Mouse (Mus musculus): ENCODE data around the gene Rbpms2. TPM values are rescaled to one million over a fixed set of nuclear protein-coding genes. Genes with fewer than 3 reads are reported as not detected.
A peak's percentile ranks its signal among the peaks of the same experiment; 100 is the strongest.

Rbpms2 gene
- polyA plus RNA-seq, 1 experiment from 2014 or later, result 2.9 TPM

- WGBS, result 74% methylated on average over 3 of the region's 3 CpGs
Measured at GRCm38 (mm10) chr9:65657218-65657617, 27.8 kb downstream of the Rbpms2 start.

GRCm38 (mm10) chr9:65661029-65661428, 31.6 kb downstream of the Rbpms2 start:
- no peaks in the 10 kb centered on the region for H3K9me3 ChIP-seq (replicated peaks; ENCODE audit: control insufficient read depth, low read length, poor library complexity, severe bottlenecking)
- H3K4me1 ChIP-seq (ENCODE audit: control insufficient read depth, insufficient read depth, low read length), result no peaks in the 10 kb centered on the region
- WGBS, result 65% methylated on average over 5 of the region's 5 CpGs
- no peak overlapping the region for H3K4me3 ChIP-seq (ENCODE audit: low read depth, low read length)
- H3K27me3 ChIP-seq (ENCODE audit: control insufficient read depth, insufficient read depth, low read depth, low read length), result no peaks in the 10 kb centered on the region
- no peak for ATAC-seq
- H3K4me2 ChIP-seq (ENCODE audit: low read length), result no peak overlapping the region
- H3K9ac ChIP-seq (ENCODE audit: low read depth, low read length), result no peak overlapping the region
- H3K36me3 ChIP-seq (ENCODE audit: control insufficient read depth, insufficient read depth, low read length), result no peaks in the 10 kb centered on the region
- H3K27ac ChIP-seq (ENCODE audit: low read length), result no peak overlapping the region

More at GRCm38 (mm10) chr9:65657218-65657617, 27.8 kb downstream of the Rbpms2 start:
- H3K27ac ChIP-seq (ENCODE audit: low read length), result no peak overlapping the region
- no peaks in the 10 kb centered on the region for H3K9me3 ChIP-seq (replicated peaks; ENCODE audit: control insufficient read depth, low read length, poor library complexity, severe bottlenecking)
- H3K4me2 ChIP-seq (ENCODE audit: low read length), result no peak overlapping the region
- no peak overlapping the region for H3K9ac ChIP-seq (ENCODE audit: low read depth, low read length)
- no peaks in the 10 kb centered on the region for H3K36me3 ChIP-seq (ENCODE audit: control insufficient read depth, insufficient read depth, low read length)
- H3K4me1 ChIP-seq (ENCODE audit: control insufficient read depth, insufficient read depth, low read length), result no peaks in the 10 kb centered on the region
- H3K27me3 ChIP-seq (ENCODE audit: control insufficient read depth, insufficient read depth, low read depth, low read length), result no peaks in the 10 kb centered on the region
- ATAC-seq, result no peak
- no peak overlapping the region for H3K4me3 ChIP-seq (ENCODE audit: low read depth, low read length)

- no peaks in the 10 kb centered on the region for H3K27me3 ChIP-seq (ENCODE audit: control insufficient read depth, insufficient read depth, low read depth, low read length)
- 55% methylated on average over 1 of the region's 1 CpGs for WGBS
- H3K36me3 ChIP-seq (ENCODE audit: control insufficient read depth, insufficient read depth, low read length), result no peaks in the 10 kb centered on the region
Measured at GRCm38 (mm10) chr9:65661493-65661892, 32.0 kb downstream of the Rbpms2 start.

GRCm38 (mm10) chr9:65664163-65664562, 34.7 kb downstream of the Rbpms2 start:
- no peak for ATAC-seq
- Histone ChIP-seq H3K4me3 (ENCODE audit: low read depth, low read length) (no peak overlapping the region), H3K27ac (ENCODE audit: low read length) (no peak overlapping the region), H3K36me3 (ENCODE audit: control insufficient read depth, insufficient read depth, low read length) (no peaks in the 10 kb centered on the region), H3K9ac (ENCODE audit: low read depth, low read length) (no peak overlapping the region), H3K4me1 (ENCODE audit: control insufficient read depth, insufficient read depth, low read length) (no peaks in the 10 kb centered on the region), H3K4me2 (ENCODE audit: low read length) (no peak overlapping the region), H3K27me3 (ENCODE audit: control insufficient read depth, insufficient read depth, low read depth, low read length) (no peaks in the 10 kb centered on the region), H3K9me3 (replicated peaks; ENCODE audit: control insufficient read depth, low read length, poor library complexity, severe bottlenecking) (no peaks in the 10 kb centered on the region)
- 4% methylated on average over 3 of the region's 3 CpGs for WGBS

More at GRCm38 (mm10) chr9:65661493-65661892, 32.0 kb downstream of the Rbpms2 start:
- Histone ChIP-seq H3K9me3 (replicated peaks; ENCODE audit: control insufficient read depth, low read length, poor library complexity, severe bottlenecking) (no peaks in the 10 kb centered on the region), H3K9ac (ENCODE audit: low read depth, low read length) (no peak overlapping the region), H3K4me2 (ENCODE audit: low read length) (no peak overlapping the region), H3K4me3 (ENCODE audit: low read depth, low read length) (no peak overlapping the region), H3K27ac (ENCODE audit: low read length) (no peak overlapping the region), H3K4me1 (ENCODE audit: control insufficient read depth, insufficient read depth, low read length) (no peaks in the 10 kb centered on the region)
- no peak for ATAC-seq

- WGBS, result 19% methylated on average over 5 of the region's 5 CpGs
- Histone ChIP-seq H3K4me1 (ENCODE audit: control insufficient read depth, insufficient read depth, low read length) (no peaks in the 10 kb centered on the region), H3K4me3 (ENCODE audit: low read depth, low read length) (no peak overlapping the region), H3K9me3 (replicated peaks; ENCODE audit: control insufficient read depth, low read length, poor library complexity, severe bottlenecking) (no peaks in the 10 kb centered on the region), H3K27me3 (ENCODE audit: control insufficient read depth, insufficient read depth, low read depth, low read length) (no peaks in the 10 kb centered on the region), H3K36me3 (ENCODE audit: control insufficient read depth, insufficient read depth, low read length) (no peaks in the 10 kb centered on the region), H3K4me2 (ENCODE audit: low read length) (no peak overlapping the region), H3K9ac (ENCODE audit: low read depth, low read length) (no peak overlapping the region), H3K27ac (ENCODE audit: low read length) (no peak overlapping the region)
- no peak for ATAC-seq
Measured at GRCm38 (mm10) chr9:65666042-65666441, 36.6 kb downstream of the Rbpms2 start.

- ATAC-seq, result no peak
- Histone ChIP-seq H3K9me3 (replicated peaks; ENCODE audit: control insufficient read depth, low read length, poor library complexity, severe bottlenecking) (no peaks in the 10 kb centered on the region), H3K27me3 (ENCODE audit: control insufficient read depth, insufficient read depth, low read depth, low read length) (no peaks in the 10 kb centered on the region), H3K4me1 (ENCODE audit: control insufficient read depth, insufficient read depth, low read length) (no peaks in the 10 kb centered on the region), H3K36me3 (ENCODE audit: control insufficient read depth, insufficient read depth, low read length) (no peaks in the 10 kb centered on the region), H3K27ac (ENCODE audit: low read length) (no peak within 1 kb of the TSS), H3K9ac (ENCODE audit: low read depth, low read length) (no peak within 1 kb of the TSS), H3K4me3 (ENCODE audit: low read depth, low read length) (no peak within 1 kb of the TSS), H3K4me2 (ENCODE audit: low read length) (no peak within 1 kb of the TSS)
- 95% methylated on average over 8 of the region's 8 CpGs for WGBS
Measured at GRCm38 (mm10) chr9:65667701-65668100, 38.3 kb downstream of the Rbpms2 start, which contains the start of gene Oaz2. Oaz2 (plus strand) TSS chr9:65668001.

- H3K9me3 ChIP-seq (replicated peaks; ENCODE audit: control insufficient read depth, low read length, poor library complexity, severe bottlenecking), result no peaks in the 10 kb centered on the region
- H3K4me1 ChIP-seq (ENCODE audit: control insufficient read depth, insufficient read depth, low read length), result peaks cover 6% of the 10 kb centered on the region; the same call in 1 of the 2 replicates
- no peaks in the 10 kb centered on the region for H3K36me3 ChIP-seq (ENCODE audit: control insufficient read depth, insufficient read depth, low read length)
- no peak overlapping the region for H3K27ac ChIP-seq (ENCODE audit: low read length)
- WGBS, result 52% methylated on average over 9 of the region's 9 CpGs
- H3K9ac ChIP-seq (ENCODE audit: low read depth, low read length), result no peak overlapping the region
- no peaks in the 10 kb centered on the region for H3K27me3 ChIP-seq (ENCODE audit: control insufficient read depth, insufficient read depth, low read depth, low read length)
- no peak for ATAC-seq
- H3K4me2 ChIP-seq (ENCODE audit: low read length), result no peak overlapping the region
- H3K4me3 ChIP-seq (ENCODE audit: low read depth, low read length), result no peak overlapping the region
Measured at GRCm38 (mm10) chr9:65671431-65671931, 42.0 kb downstream of the Rbpms2 start.

- no peak for ATAC-seq
- 86% methylated on average over 11 of the region's 11 CpGs for WGBS
- H3K36me3 ChIP-seq (ENCODE audit: control insufficient read depth, insufficient read depth, low read length), result no peaks in the 10 kb centered on the region
Measured at GRCm38 (mm10) chr9:65672996-65673395, 43.5 kb downstream of the Rbpms2 start.

GRCm38 (mm10) chr9:65675461-65676357, 46.3 kb downstream of the Rbpms2 start:
- peak overlapping the region; percentile 52 for H3K4me2 ChIP-seq (ENCODE audit: low read length)
- no peaks in the 10 kb centered on the region for H3K36me3 ChIP-seq (ENCODE audit: control insufficient read depth, insufficient read depth, low read length)
- WGBS, result 52% methylated on average over 8 of the region's 8 CpGs
- peak overlapping the region; percentile 78 for H3K9ac ChIP-seq (ENCODE audit: low read depth, low read length)
- H3K27me3 ChIP-seq (ENCODE audit: control insufficient read depth, insufficient read depth, low read depth, low read length), result no peaks in the 10 kb centered on the region
- peaks cover 40% of the 10 kb centered on the region for H3K4me1 ChIP-seq (ENCODE audit: control insufficient read depth, insufficient read depth, low read length)
- no peaks in the 10 kb centered on the region for H3K9me3 ChIP-seq (replicated peaks; ENCODE audit: control insufficient read depth, low read length, poor library complexity, severe bottlenecking)
- peak; percentile 69 for ATAC-seq
- peak overlapping the region; percentile 64 for H3K27ac ChIP-seq (ENCODE audit: low read length)
- H3K4me3 ChIP-seq (ENCODE audit: low read depth, low read length), result peak overlapping the region; percentile 59

More at GRCm38 (mm10) chr9:65672996-65673395, 43.5 kb downstream of the Rbpms2 start:
- no peak overlapping the region for H3K27ac ChIP-seq (ENCODE audit: low read length)
- H3K4me3 ChIP-seq (ENCODE audit: low read depth, low read length), result no peak overlapping the region
- no peak overlapping the region for H3K4me2 ChIP-seq (ENCODE audit: low read length)
- H3K27me3 ChIP-seq (ENCODE audit: control insufficient read depth, insufficient read depth, low read depth, low read length), result no peaks in the 10 kb centered on the region
- no peak overlapping the region for H3K9ac ChIP-seq (ENCODE audit: low read depth, low read length)
- peaks cover 15% of the 10 kb centered on the region for H3K4me1 ChIP-seq (ENCODE audit: control insufficient read depth, insufficient read depth, low read length)
- no peaks in the 10 kb centered on the region for H3K9me3 ChIP-seq (replicated peaks; ENCODE audit: control insufficient read depth, low read length, poor library complexity, severe bottlenecking)

Measured in midbrain, embryonic 16.5 days (tissue).